Mouse (Mus musculus) hindbrain, embryonic 14.5 days (tissue): ENCODE results near the gene Pja2. TPM values are rescaled to one million over a fixed set of nuclear protein-coding genes. Genes with fewer than 3 reads are reported as not detected.

Experiments
- microRNA-seq: library from miRNA; unstranded; fragments of <30 nt; microRNA quantifications from one replicate; pipeline ENCODE4, GENCODE M21; 2016
- polyA plus RNA-seq: library from polyadenylated mRNA; unstranded; fragments of >200 nt; fragmentation: Nextera tagmentation; extraction: Ambion mirVana; gene quantifications from 2 replicates; pipeline ENCODE4 v1.2.1, GENCODE M21; 2014

Gene Pja2
- polyA plus RNA-seq, 1 experiment from 2014 or later, result 219 TPM

Small RNA genes lying within 50 kb of the gene (microRNA-seq; reads per million reads assigned to microRNA genes)
- gene Gm24194, result not detected
